Mouse (Mus musculus): ENCODE results near the gene Abhd17c. TPM values are rescaled to one million over a fixed set of nuclear protein-coding genes. Genes with fewer than 3 reads are reported as not detected.
"Not testable (repeated sequence)": the region's sequence is repeated elsewhere in the genome, so short reads cannot be mapped to it uniquely, and the experiment has no call there.

Gene Abhd17c
- total RNA-seq, 2 experiments from 2014 or later, result 10.7 to 19.1 TPM

- not testable (repeated sequence) for ATAC-seq (replicated peaks; ENCODE audit: low FRiP score, low TSS enrichment, poor library complexity, severe bottlenecking)
Observed at GRCm38 (mm10) chr7:84123651-84124050, 28.0 kb downstream of the Abhd17c start.

DNA sequence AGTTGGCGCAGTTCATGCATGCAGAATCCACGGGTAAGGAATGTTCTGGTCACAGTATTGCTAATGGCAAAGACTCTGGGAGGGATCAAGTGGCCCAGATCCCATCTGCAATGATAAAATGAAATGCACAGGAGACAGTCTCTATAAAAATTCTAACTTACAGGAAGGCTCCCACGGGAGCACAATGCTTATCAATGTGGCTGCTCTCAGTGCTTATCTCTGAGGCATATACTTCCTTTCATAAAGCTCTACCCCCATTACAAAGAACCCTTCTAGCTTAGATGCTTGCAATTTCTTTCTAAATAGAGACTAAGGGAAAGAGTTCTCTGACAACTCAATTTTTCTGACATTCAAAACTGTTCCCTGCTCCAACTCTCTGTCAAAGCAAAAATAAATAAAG lies 29.9 kb downstream of the Abhd17c start:
- ATAC-seq (replicated peaks; ENCODE audit: low FRiP score, low TSS enrichment, poor library complexity, severe bottlenecking), result 0 out of 2 replicates have a peak, but pooled peaks have one; percentile 32

DNA sequence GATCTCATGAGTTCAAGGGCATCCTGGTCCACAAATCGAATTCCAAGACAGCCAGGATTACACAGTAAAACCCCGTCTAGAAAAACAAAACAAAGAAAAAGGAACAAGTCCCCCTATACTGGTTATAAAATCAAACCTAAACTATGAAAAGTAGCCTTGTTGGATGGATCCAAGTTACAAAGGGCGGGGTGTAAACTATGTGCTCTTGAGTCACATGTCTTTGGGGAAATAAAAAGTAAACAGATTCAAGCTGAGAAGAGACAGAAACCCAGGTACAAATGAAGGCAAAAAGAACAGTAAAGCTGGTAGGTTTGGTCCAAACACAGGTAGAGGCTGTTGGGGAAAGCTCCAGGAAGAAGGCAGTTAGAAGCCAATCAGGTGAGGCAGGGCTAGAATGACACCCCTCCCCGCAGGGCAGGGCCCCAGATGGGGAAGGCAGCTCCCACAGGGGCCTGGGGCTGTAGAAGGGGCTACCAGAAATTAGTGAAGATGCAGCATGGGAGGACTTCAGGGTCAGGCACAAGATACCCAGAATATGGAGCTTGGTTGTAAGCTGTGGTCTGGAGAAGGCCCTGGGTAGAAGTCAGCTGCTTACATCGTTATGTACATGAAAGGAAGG lies 31.4 kb downstream of the Abhd17c start:
- ATAC-seq (replicated peaks; ENCODE audit: low FRiP score, low TSS enrichment, poor library complexity, severe bottlenecking), result no peak

DNA sequence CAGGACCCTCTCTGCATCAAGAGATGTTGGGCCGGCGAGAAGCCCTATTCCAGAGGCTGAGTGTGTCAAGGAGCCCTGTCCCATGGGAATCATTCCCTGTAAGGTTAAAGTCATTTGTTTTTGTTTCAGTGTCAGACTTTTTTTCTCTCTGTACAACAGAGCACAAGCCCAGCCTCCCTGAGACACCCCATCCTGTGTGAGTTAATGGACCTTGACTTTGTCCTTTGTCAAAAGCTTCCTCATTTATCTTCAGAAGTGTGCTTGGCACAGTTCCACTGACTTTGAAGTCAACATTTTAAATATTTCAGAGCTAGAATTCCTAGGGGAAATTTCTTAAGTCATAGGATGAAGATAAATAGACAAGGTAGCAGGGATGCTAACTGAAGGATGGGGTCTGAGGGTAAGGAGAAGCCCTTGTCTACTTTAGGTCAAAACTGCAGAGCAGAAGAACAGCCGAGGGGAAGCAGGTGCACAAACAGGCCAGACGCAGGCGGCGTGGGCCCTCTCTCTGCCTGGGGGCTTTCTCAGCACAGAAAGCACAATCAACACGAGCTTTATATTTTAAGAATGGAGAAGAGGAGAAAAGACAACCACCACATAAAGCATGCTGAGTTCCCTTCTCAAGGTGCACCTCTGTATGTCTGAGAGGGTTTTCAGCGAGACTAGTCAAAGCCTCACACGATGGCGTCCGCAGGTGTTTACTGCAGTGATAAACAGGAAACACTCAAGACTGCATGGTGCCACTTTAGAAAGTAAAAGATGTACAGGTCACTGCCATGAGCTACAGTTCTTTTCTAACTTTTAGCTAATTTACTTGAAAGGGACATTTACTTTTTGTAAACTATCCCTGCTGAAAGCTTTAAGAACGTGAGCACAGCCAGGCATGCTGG lies 32.2 kb downstream of the Abhd17c start:
- ATAC-seq (replicated peaks; ENCODE audit: low FRiP score, low TSS enrichment, poor library complexity, severe bottlenecking), result no peak

DNA sequence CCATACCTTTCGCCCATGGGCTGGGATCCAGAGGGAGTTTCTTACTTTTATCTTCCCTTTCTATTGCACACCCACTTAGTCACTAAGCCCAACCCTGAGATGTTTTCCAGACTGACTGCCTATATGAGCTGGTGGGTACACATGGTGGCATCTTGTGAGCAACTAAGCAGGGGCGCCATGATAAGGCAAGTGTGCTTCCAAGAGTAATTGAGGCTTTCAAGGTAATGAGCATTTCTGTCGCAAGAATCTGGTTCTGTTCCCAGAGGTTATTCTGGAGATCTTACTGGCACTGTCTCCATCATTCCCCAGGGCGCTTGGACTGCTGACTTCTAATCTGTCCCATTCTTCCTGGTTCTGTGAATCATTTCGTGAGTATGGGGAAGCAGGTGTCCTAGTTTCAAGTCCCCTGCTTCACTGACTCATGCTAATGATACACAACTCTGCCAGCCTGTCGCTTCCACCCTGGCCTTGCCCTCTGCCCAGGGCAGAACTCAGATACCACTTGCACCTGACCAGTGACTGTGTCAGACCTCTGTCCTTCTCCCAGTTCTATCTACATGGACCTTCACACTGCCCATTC lies 34.1 kb downstream of the Abhd17c start:
- no peak for ATAC-seq (replicated peaks; ENCODE audit: low FRiP score, low TSS enrichment, poor library complexity, severe bottlenecking)

DNA sequence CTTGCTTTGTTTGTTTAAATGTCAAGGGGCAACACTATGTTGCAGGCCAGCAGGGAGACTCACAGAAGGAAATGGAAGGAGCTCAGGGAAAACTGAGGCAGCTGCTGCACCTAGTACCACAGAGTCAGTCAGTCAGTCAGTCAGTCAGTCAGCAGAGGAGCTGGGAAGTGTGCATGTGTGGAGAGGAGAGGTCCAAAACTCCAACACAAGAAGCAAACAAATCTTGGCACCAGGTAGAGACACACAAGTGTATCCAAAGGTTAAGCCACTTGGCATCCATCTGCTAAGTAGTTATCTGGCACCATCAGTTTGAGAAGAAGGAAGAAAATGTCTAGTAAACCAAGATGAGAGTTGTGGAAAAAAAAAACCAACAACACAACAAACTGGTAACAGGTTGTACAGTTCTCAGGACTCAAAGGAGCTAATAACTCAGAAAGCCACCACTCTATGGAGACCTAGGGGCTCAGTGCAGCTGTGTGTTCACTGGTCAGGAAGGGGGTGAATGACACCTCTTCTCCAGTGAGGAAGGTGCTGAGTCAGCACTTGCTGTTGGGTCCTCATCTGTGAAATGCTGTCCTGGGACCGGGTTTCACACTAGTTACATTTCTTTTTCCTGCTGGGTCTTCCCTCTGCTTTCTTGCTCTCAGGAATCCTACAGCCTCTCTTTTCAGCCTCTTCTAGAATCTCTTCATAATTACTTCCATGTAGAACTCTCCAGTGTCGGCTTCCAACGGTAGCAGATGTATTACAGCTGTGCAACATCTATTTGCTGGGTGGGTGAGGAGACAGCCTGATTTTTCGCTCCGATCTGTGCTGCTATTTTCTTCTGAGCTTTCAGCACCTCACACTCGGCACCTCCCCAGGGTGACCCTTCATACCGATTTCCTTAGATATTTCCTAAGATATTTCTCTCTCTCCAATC lies 34.8 kb downstream of the Abhd17c start:
- no peak for ATAC-seq (replicated peaks; ENCODE audit: low FRiP score, low TSS enrichment, poor library complexity, severe bottlenecking)

DNA sequence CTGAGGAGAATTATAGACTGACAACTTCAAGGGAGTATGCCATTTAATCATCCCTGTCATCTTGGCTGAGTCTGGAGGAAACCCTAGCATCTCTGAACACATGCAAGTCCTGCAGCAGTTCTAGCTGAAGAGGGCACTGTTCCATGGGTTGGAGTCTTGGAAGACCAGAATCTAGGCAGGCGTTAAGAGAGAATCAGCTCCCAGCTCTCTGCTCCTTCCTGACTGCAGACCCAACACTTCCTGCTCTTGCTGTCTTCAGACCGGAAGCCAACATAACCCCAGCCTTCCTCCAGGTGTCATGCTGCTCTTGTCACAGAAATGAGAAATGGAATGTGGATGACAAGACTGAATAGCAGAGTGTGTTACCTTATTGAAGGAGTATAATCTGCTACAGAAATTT lies 36.3 kb downstream of the Abhd17c start:
- ATAC-seq (replicated peaks; ENCODE audit: low FRiP score, low TSS enrichment, poor library complexity, severe bottlenecking), result no peak

DNA sequence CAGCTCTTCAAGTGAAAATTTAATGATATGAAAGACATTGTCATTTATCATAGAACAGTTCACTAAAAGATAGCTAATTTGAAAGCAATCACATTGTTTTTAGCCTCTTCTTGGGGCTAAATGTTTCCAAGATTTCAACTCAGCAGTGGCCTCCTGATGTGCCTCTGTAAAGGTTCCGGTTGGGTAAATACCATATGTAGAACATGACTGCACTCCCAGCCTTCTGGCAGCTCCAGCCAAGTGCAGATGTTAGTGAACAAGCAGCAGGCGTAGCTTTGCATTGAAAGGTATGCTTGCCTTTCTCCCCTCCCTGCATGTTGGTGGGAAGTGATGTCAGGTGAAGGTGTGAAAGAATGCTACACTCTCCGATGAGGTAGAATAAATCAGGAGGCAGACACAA lies 36.9 kb downstream of the Abhd17c start:
- no peak for ATAC-seq (replicated peaks; ENCODE audit: low FRiP score, low TSS enrichment, poor library complexity, severe bottlenecking)

- no peak for ATAC-seq (replicated peaks; ENCODE audit: low FRiP score, low TSS enrichment, poor library complexity, severe bottlenecking)
Observed at GRCm38 (mm10) chr7:84113035-84113390, 38.7 kb downstream of the Abhd17c start.

DNA sequence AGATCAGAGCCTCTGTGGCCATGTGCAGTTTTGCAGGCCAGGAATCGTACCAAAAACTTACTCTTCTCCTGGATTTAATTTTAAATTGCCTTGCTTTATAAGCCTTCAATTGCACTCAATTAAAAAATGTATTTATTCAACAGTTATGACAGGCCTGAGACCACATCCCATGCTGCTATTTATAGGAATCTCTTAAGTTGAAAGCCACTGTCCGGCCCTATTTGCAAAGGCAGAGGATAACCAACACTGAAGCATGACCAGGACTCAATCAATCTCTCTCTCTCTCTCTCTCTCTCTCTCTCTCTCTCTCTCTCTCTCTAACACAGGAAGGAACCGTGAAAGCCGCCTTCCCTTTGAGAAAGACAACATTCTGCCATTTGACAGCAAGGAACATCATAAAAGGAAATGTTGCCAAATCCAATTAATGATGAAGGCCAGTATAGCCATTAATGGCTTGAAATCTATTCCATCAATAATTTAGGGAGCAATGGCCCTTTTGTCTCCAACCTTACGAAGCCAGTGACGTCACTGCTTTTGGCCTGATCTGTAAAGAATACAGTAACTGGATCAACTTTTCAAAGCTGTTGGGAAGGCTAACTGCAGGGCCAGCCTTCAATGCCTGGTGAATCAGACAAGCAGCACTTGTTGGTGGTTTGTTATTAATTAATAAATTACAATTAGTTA lies 39.2 kb downstream of the Abhd17c start:
- no peak for ATAC-seq (replicated peaks; ENCODE audit: low FRiP score, low TSS enrichment, poor library complexity, severe bottlenecking)

DNA sequence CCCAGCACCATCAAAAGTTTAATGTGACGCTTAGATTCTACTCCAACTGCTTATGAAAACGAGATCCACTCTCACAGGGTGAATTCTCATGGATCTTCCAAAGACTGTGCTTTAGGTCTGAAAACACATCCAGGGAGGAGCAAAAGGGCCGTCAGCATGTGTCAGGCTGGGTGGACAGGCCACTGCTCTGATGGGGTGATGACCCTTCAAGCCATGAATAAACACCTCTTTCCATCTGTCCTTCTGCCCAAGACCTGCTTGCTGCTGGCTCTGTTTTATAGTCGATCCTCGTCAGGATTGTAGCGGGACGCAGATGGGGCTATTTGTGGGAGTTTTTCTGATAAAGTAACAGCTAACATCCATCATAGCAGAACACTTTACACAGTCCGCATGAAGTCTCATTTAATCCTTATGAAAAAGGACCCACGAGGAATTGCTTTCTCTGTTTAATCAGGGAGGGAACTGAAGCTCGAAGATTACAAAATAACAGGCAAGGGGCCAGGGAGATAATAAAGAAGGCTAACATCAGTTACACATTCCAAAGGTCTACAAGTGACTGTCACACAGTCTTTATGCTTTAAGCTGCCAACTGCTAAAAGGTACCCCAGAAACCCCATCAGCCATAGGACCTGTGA lies 39.9 kb downstream of the Abhd17c start:
- ATAC-seq (replicated peaks; ENCODE audit: low FRiP score, low TSS enrichment, poor library complexity, severe bottlenecking), result no peak

GRCm38 (mm10) chr7:84106942-84107341 lies 44.8 kb downstream of the Abhd17c start:
- no peak for ATAC-seq (replicated peaks; ENCODE audit: low FRiP score, low TSS enrichment, poor library complexity, severe bottlenecking)

- ATAC-seq (replicated peaks; ENCODE audit: low FRiP score, low TSS enrichment, poor library complexity, severe bottlenecking), result no peak
Observed at GRCm38 (mm10) chr7:84102589-84102988, 49.1 kb downstream of the Abhd17c start.

DNA sequence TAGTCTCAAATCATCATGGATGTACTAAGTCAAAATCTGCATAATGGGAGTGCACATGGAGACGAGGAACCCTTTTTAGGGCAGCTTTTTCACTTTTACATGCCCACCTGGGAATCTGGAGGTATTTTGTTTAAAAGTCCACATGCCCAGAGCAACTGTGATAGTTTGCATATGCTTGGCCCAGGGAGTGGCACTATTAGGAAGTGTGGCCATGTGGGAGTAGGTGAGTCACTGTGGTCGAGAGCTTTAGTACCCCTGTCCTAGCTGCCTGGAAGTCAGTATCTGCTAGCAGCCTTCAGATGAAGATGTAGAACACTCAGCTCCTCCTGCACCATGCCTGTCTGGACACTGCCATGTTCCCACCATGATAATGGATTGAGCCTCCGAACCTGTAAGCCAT lies 51.0 kb downstream of the Abhd17c start:
- no peak for ATAC-seq (replicated peaks; ENCODE audit: low FRiP score, low TSS enrichment, poor library complexity, severe bottlenecking)

DNA sequence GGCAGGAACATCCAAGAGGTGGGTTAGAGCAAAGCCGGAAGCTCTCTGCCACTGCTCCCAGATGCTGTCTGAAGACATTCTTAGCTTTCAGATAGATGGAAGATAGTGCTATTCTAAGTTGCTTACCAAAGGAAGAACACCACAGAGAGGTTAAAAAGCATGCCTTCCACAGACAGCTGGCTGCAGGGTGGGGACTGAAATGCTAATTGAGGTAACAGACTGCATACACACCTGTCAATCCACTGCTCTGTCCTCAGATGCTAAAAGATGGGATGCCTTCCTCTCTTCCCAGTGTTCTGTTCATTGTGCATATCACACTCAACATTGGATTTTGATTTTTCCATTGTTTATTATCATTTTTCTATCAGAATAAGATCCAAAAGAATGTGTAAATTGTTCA lies 53.6 kb downstream of the Abhd17c start:
- ATAC-seq (replicated peaks; ENCODE audit: low FRiP score, low TSS enrichment, poor library complexity, severe bottlenecking), result no peak

DNA sequence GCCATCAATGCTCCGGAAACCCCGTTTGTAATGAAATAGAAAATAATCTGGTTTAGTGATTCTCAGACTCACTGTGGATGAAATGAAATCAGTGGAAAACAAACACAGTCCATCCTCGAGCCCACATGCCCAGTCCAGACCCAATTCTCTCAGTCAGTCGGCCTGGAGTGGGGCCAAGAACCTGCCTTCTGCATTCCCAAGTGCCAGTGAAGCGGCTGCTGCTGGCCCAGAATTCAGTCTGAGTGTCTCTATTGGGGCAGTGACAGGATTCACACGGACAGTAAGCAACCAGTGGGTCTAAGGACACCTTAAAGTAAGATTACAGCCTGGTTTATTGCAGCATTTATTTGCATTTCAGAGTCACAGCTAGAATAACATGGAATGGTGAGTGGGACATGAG lies 55.2 kb downstream of the Abhd17c start:
- ATAC-seq (replicated peaks; ENCODE audit: low FRiP score, low TSS enrichment, poor library complexity, severe bottlenecking), result no peak

- no peak for ATAC-seq (replicated peaks; ENCODE audit: low FRiP score, low TSS enrichment, poor library complexity, severe bottlenecking)
Observed at GRCm38 (mm10) chr7:84090793-84091192, 60.9 kb downstream of the Abhd17c start.

GRCm38 (mm10) chr7:84089777-84090176 lies 61.9 kb downstream of the Abhd17c start:
- no peak for ATAC-seq (replicated peaks; ENCODE audit: low FRiP score, low TSS enrichment, poor library complexity, severe bottlenecking)

DNA sequence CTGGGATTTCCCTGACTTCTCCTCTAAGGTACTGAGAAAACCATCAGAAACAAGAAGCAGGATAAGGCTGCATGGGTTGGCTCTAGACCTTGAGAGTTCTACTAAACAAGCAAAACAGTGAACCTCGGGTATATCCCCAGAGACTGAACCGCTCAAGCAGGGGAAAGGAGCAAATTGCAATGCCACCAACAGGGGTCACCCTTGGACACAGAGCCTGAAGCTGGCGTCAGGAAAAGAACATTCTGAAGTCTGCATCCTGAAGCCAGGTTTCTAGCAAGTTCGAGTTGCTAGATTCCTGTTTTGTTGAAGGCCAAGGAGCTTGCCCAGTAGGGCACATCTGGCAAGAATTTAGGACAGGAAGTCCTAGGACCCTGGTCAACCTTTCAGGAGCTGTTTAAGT lies 62.7 kb downstream of the Abhd17c start:
- ATAC-seq (replicated peaks; ENCODE audit: low FRiP score, low TSS enrichment, poor library complexity, severe bottlenecking), result peak; percentile 65; the same call in 1 of the 2 replicates
